Mouse (Mus musculus) stomach, embryonic 14.5 days (tissue): ENCODE measurements around the gene Lclat1. TPM values are rescaled to one million over a fixed set of nuclear protein-coding genes. Genes with fewer than 3 reads are reported as not detected.

Experiments used
- ATAC-seq: fragments of 200-750 bp; cut with Nextera tagmentation; 2 replicates; pipeline ENCODE4 v1.8.0; 2017; ENCODE audit warnings: low read depth, moderate TSS enrichment; ENCODE audit not compliant: insufficient number of reproducible peaks, insufficient read depth, low FRiP score
- H3K27ac ChIP-seq: fragments of 300-500 bp; sonication (generic); 2 replicates; pipeline ENCODE4 v1.5.1; 2014; ENCODE audit warnings: mild to moderate bottlenecking, low read length, moderate library complexity, mixed read lengths
- H3K27me3 ChIP-seq: fragments of 300-500 bp; sonication (generic); 2 replicates; pipeline ENCODE4 v1.6.1; 2014; ENCODE audit warnings: low read length, control low read depth, mixed read lengths; ENCODE audit not compliant: control insufficient read depth, insufficient read depth
- H3K36me3 ChIP-seq: fragments of 300-500 bp; sonication (generic); 2 replicates; pipeline ENCODE4 v1.6.1; 2014; ENCODE audit warnings: mild to moderate bottlenecking, control low read depth, low read length, moderate library complexity, mixed read lengths; ENCODE audit not compliant: control insufficient read depth, insufficient read depth
- H3K4me1 ChIP-seq: fragments of 300-500 bp; sonication (generic); 2 replicates; pipeline ENCODE4 v1.6.1; 2014; ENCODE audit warnings: low read length, control low read depth, mixed read lengths; ENCODE audit not compliant: control insufficient read depth, insufficient read depth
- H3K4me2 ChIP-seq: fragments of 300-500 bp; sonication (generic); replicated peaks from 2 replicates; pipeline ENCODE4 v1.6.1; 2014; ENCODE audit warnings: low read depth, low read length, control low read depth
- H3K4me3 ChIP-seq: fragments of 300-500 bp; sonication (generic); 2 replicates; pipeline ENCODE4 v1.5.1; 2014; ENCODE audit warnings: low read depth, low read length, control low read depth
- H3K9ac ChIP-seq: fragments of 300-500 bp; sonication (generic); replicated peaks from 2 replicates; pipeline ENCODE4 v1.6.1; 2014; ENCODE audit warnings: low read depth, mild to moderate bottlenecking, control low read depth, low read length, moderate library complexity, mixed read lengths
- H3K9me3 ChIP-seq: fragments of 300-500 bp; sonication (generic); 2 replicates; pipeline ENCODE4 v1.6.1; 2016; ENCODE audit warnings: low read depth, low read length, control low read depth; ENCODE audit not compliant: control insufficient read depth
- WGBS: fragments of 180-500 bp; shearing (Covaris S2); extraction: QIAGEN DNeasy Blood & Tissue Kit; methylation state at CpG from one replicate; pipeline ENCODE4 v1.1.7; 2014; 5-methylcytosine and 5-hydroxymethylcytosine counted together
- polyA plus RNA-seq: library from polyadenylated mRNA; unstranded; fragments of >200 nt; fragmentation: Nextera tagmentation; extraction: Ambion mirVana; gene quantifications from 2 replicates; pipeline ENCODE4 v1.2.1, GENCODE M21; 2014

Lclat1 gene
- polyA plus RNA-seq, result 20.0 and 22.2 TPM in 2 replicates

DNA sequence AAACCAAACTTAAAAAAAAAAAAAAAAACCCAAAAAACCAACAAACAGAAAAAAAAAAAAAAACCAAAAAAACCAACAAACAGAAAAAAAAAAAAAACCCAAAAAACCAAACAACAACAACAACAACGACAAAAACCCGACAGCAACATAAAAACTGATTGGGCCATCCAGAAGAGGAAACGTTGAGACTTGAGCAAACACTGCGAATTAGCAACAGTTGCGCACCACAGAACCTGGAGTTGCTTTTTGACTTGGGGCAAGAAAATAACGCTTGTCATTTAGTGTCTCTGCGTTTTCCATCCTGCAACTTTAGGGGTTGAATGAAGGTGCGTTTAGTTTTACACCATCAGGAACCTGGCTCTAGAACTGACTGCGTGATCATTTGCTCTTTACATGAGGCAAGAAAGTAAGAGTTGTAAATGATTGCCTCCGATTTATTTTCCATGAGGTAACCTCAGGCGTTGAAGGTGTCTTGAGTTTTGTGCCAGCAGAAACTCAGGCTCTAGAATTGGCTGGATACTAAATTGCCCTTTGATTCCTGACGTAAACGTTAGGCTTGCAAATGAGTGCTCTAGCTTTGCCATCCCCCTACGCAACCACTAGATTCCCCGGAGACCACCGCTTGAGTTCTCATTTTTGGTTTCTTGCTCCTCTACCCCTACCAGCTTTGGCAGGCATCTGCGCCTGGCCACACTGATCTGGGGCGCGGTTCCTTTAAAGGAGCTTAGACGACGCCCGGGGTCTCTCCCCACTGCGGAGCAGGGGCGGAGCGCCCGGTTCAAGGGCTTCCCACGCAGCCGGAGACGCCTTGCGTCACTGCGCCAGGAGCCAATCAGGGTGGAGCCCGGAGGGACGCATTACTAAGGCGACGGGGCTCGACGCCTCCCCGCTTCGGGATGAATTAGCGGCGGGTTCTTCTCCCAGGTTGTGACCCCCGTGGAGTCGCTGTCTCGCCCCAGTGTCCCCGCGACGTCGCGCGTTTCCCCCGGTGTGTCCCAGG is at the start of gene Lclat1:
TSS of gene Lclat1 (plus strand) at position 828 of the 1,000 bp plus-strand sequence.
- 5% methylated on average over 51 of the region's 51 CpGs for WGBS
- no peaks in the 10 kb centered on the region for H3K9me3 ChIP-seq

DNA sequence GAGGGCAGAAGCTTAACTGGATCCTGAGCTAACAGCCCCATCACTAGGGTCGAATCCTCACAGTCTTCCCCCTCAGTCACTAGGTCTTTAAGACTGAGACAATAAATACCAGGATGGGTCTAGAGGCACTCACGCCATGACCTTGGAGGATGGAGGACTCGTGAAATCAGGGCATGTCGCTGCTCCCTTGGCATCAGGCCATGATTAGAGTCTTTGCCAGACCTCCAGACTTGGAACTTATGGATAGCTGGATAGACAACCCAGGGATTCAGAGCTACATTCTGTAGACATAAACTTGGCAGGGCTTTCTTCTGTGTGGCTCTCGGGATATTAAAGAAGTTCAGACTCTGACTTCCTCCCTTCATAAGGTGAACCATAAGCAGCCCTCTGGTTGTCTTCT is 49.5 kb upstream of the Lclat1 start:
- Histone ChIP-seq H3K27me3 (no peaks in the 10 kb centered on the region), H3K4me3 (no peak overlapping the region), H3K27ac (no peak overlapping the region), H3K4me2 (no peak overlapping the region), H3K36me3 (no peaks in the 10 kb centered on the region), H3K4me1 (peaks cover 27% of the 10 kb centered on the region), H3K9ac (no peak overlapping the region), H3K9me3 (no peaks in the 10 kb centered on the region)
- ATAC-seq, result no peak
- 62% methylated on average over 5 of the region's 5 CpGs for WGBS

More for the DNA sequence above, at the start of gene Lclat1:
- Histone ChIP-seq H3K4me1 (0 out of 2 replicates have a peak, but pooled peaks cover 6% of the 10 kb centered on the region), H3K36me3 (no peaks in the 10 kb centered on the region), H3K4me3 (peak within 1 kb of the TSS; percentile 92), H3K27me3 (no peaks in the 10 kb centered on the region), H3K9ac (peak within 1 kb of the TSS; percentile 77), H3K27ac (peak within 1 kb of the TSS; percentile 61), H3K4me2 (peak within 1 kb of the TSS; percentile 95)
- peak; percentile 98 for ATAC-seq

DNA sequence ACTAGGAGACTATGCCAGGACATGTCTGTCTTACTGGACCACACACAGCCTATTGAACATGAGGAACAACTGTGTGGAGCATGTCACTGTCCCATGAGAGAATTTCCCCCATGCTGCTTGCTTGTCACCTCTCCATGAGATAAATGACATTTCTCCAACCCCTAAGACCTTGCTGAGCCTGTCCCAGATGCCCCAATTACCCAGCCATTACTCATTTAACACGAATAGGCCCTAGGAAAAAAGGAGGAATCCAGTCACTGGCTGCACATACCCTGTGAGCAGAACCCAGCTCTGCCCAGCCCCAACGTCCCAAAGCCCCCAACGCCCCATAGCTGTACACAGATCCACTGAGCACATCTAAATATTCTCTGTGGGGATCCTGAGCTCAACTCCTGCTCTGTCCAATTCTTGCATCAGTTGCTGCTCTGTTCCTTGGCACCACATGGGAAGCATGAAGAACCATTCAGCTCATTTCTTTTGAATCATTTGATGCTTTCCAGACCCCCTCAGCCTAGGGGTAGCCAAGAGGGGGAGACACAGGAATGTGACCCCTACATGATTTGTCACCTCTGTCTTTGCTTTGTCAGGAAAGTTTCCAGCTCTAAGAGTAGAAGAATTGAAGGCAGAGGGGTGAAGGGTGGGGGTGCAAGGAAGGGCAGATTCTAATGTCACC is 47.4 kb upstream of the Lclat1 start:
- Histone ChIP-seq H3K4me1 (peaks cover 22% of the 10 kb centered on the region), H3K27me3 (no peaks in the 10 kb centered on the region), H3K4me2 (no peak overlapping the region), H3K36me3 (no peaks in the 10 kb centered on the region), H3K9me3 (no peaks in the 10 kb centered on the region), H3K27ac (peak overlapping the region; percentile 45; the same call in 1 of the 2 replicates), H3K9ac (no peak overlapping the region), H3K4me3 (no peak overlapping the region)
- 30% methylated on average over 3 of the region's 3 CpGs for WGBS
- ATAC-seq, result peak; percentile 86; the same call in 1 of the 2 replicates

DNA sequence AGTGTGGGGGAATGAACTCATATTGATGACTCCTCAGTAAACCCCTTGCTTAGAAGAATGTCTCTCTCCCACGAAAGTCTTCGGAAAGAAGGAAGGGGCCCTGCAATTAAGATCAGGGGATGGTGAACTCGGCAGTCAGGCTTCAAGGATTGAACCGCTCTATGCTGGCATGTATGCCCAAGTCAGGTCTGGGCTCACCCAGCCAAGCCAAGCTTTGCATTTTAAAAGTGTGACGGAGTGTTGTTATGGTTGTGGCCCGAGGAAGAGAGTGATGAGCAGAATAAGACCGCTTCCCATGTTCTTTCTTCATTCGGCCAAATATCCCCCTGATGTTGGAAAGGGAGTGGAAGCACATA is 46.9 kb upstream of the Lclat1 start:
- no peaks in the 10 kb centered on the region for H3K27me3 ChIP-seq
- no peak overlapping the region for H3K4me3 ChIP-seq
- no peaks in the 10 kb centered on the region for H3K9me3 ChIP-seq
- no peak overlapping the region for H3K4me2 ChIP-seq
- H3K27ac ChIP-seq, result peak overlapping the region; percentile 29; the same call in 1 of the 2 replicates
- peaks cover 22% of the 10 kb centered on the region for H3K4me1 ChIP-seq
- peak; percentile 54; the same call in 1 of the 2 replicates for ATAC-seq
- 42% methylated on average over 8 of the region's 8 CpGs for WGBS
- H3K9ac ChIP-seq, result no peak overlapping the region
- no peaks in the 10 kb centered on the region for H3K36me3 ChIP-seq

DNA sequence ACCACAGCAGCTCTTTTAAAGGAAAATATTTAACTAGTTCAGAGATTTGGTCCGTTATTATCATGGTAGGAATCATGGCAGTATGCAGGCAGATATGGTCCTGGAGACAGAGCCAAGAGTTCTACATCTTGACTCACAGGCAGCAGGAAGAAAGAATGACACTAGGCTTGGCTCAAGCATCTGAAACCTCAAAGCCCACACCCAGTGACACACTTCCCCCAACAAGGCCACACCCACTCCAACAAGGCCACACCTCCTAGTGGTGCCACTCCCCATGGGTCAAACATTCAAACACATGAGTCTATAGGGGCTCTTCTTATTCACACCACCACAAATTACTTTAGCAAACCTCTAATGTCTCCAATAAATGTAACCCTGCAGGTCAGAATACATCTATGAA is 45.1 kb upstream of the Lclat1 start:
- no peak overlapping the region for H3K4me3 ChIP-seq
- peaks cover 29% of the 10 kb centered on the region for H3K4me1 ChIP-seq
- no peaks in the 10 kb centered on the region for H3K36me3 ChIP-seq
- no peak overlapping the region for H3K4me2 ChIP-seq
- WGBS, result 90% methylated on average over 1 of the region's 1 CpGs
- no peak overlapping the region for H3K27ac ChIP-seq
- no peaks in the 10 kb centered on the region for H3K27me3 ChIP-seq
- H3K9ac ChIP-seq, result no peak overlapping the region
- H3K9me3 ChIP-seq, result no peaks in the 10 kb centered on the region
- no peak for ATAC-seq

DNA sequence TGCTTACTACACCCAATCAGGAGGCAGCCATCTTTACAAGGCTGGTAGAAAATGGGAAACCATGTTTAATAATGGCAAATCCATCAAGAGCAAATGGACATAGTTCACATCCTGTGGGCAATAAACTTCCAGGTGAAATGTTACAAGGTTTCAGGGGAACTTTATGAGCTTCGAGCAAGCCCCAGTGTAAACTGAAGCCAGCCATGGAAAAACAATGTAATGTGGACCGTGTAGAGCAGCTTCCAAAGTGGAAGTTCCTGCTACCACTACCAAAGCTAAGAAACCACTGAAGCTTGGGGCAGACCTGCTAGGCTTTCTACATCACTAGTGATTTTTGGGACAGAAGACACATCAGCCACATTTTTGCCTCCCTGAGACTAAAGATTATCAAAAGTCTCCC is 44.5 kb upstream of the Lclat1 start:
- Histone ChIP-seq H3K4me1 (peaks cover 35% of the 10 kb centered on the region), H3K27ac (no peak overlapping the region), H3K9ac (no peak overlapping the region), H3K9me3 (no peaks in the 10 kb centered on the region), H3K4me2 (no peak overlapping the region), H3K27me3 (no peaks in the 10 kb centered on the region), H3K36me3 (no peaks in the 10 kb centered on the region), H3K4me3 (no peak overlapping the region)
- 71% methylated on average over 2 of the region's 2 CpGs for WGBS
- no peak for ATAC-seq

DNA sequence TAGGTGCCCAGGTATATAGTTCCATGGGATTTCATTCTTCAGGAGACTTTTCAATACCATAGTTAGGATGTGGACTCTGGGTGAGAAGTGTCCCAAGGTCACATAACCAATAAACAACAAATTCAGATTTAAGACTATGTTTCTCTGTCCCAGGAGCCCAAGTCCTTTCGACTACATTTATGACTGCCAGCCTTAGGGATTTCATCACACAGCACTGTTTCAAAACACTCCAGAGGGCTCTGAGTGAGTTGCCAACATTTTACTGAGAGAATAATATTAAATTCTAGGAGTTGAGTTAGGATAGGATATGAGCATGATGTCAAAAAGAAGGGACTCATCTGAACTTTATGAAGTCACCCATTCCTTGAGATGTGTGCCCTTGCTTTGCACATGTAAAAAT is 44.0 kb upstream of the Lclat1 start:
- Histone ChIP-seq H3K4me2 (no peak overlapping the region), H3K4me1 (peaks cover 39% of the 10 kb centered on the region), H3K36me3 (no peaks in the 10 kb centered on the region), H3K9ac (no peak overlapping the region), H3K4me3 (no peak overlapping the region), H3K9me3 (no peaks in the 10 kb centered on the region), H3K27me3 (no peaks in the 10 kb centered on the region), H3K27ac (no peak overlapping the region)
- WGBS, result 89% methylated on average over 1 of the region's 1 CpGs
- ATAC-seq, result no peak

DNA sequence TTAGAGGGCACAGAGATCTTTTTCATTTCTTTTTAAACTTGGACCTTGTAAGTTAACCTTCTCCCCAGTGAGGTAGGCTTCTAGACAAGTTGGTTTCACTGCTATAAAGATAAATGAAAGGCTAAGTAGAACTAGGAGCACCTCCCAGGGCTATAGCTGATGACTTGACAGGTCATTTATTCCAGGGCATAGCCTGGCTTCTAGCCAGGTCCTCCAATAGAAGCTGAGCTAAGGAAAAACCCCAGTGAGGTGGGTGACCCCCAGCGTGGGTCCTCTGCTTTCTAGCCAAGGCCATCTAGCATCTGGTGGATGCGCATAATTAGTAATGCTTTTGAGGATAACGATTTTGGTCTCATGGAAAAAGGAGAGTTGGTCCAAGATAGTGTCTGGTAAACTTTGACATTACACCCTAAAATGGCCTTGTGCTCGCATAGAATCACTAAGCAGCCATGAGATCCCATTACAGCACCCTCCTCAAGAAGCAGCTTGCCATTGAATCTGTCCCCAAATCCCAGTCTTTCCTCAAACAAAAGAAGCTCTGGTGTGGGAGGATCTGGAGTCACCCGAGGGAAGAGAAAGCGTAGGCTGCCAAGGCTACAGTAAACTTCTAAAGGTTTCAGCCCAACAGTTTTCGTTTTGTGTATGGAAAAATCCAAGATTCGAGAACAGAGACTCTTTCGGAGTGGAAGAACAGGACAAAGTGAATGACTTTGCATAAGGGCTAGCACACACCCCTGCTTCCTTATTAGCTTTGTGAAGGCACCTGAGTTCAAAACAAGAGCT is 41.2 kb upstream of the Lclat1 start:
- ATAC-seq, result no peak
- H3K4me3 ChIP-seq, result no peak overlapping the region
- no peak overlapping the region for H3K9ac ChIP-seq
- no peaks in the 10 kb centered on the region for H3K27me3 ChIP-seq
- no peaks in the 10 kb centered on the region for H3K36me3 ChIP-seq
- WGBS, result 66% methylated on average over 9 of the region's 9 CpGs
- peaks cover 29% of the 10 kb centered on the region for H3K4me1 ChIP-seq
- no peak overlapping the region for H3K4me2 ChIP-seq
- H3K27ac ChIP-seq, result peak overlapping the region; percentile 84; the same call in 1 of the 2 replicates
- H3K9me3 ChIP-seq, result no peaks in the 10 kb centered on the region
